Mouse (Mus musculus) heart, embryonic 16.5 days (tissue): ENCODE measurements around the gene Unc45b. TPM values are rescaled to one million over a fixed set of nuclear protein-coding genes. Genes with fewer than 3 reads are reported as not detected.

Experiments used
- ATAC-seq: fragments of 200-750 bp; cut with Nextera tagmentation; replicated peaks from 2 replicates; pipeline ENCODE4 v1.8.0; 2017; ENCODE audit warnings: moderate number of reproducible peaks; ENCODE audit not compliant: insufficient read depth, low FRiP score; ENCODE audit errors: extremely low read depth
- H3K27ac ChIP-seq: fragments of 300-500 bp; sonication (generic); 2 replicates; pipeline ENCODE4 v1.5.1; 2014; ENCODE audit warnings: mild to moderate bottlenecking, low read length, control low read depth, moderate library complexity
- H3K27me3 ChIP-seq: fragments of 300-500 bp; sonication (generic); 2 replicates; pipeline ENCODE4 v1.6.1; 2014; ENCODE audit warnings: low read length, mixed read lengths; ENCODE audit not compliant: control insufficient read depth, insufficient read depth
- H3K36me3 ChIP-seq: fragments of 300-500 bp; sonication (generic); 2 replicates; pipeline ENCODE4 v1.6.1; 2014; ENCODE audit not compliant: control insufficient read depth, insufficient read depth
- H3K4me1 ChIP-seq: fragments of 300-500 bp; sonication (generic); 2 replicates; pipeline ENCODE4 v1.6.1; 2014; ENCODE audit warnings: low read length, mixed read lengths; ENCODE audit not compliant: control insufficient read depth, insufficient read depth
- H3K4me2 ChIP-seq: fragments of 300-500 bp; sonication (generic); 2 replicates; pipeline ENCODE4 v1.6.1; 2014; ENCODE audit warnings: low read depth, mild to moderate bottlenecking, control low read depth, low read length
- H3K4me3 ChIP-seq: fragments of 300-500 bp; sonication (generic); 2 replicates; pipeline ENCODE4 v1.5.1; 2014; ENCODE audit warnings: mild to moderate bottlenecking, control low read depth, low read length
- H3K9ac ChIP-seq: fragments of 300-500 bp; sonication (generic); 2 replicates; pipeline ENCODE4 v1.6.1; 2014; ENCODE audit warnings: low read length, control low read depth
- H3K9me3 ChIP-seq: fragments of 300-500 bp; sonication (generic); replicated peaks from 2 replicates; pipeline ENCODE4 v1.6.1; 2016; ENCODE audit warnings: low read length; ENCODE audit not compliant: control insufficient read depth
- WGBS: fragments of 180-500 bp; shearing (Covaris S2); extraction: QIAGEN DNeasy Blood & Tissue Kit; methylation state at CpG from one replicate; pipeline ENCODE4 v1.1.7; 2014; 5-methylcytosine and 5-hydroxymethylcytosine counted together
- polyA plus RNA-seq: library from polyadenylated mRNA; unstranded; fragments of >200 nt; fragmentation: Nextera tagmentation; extraction: Ambion mirVana; gene quantifications from 2 replicates; pipeline ENCODE4 v1.2.1, GENCODE M21; 2015

Unc45b gene
- polyA plus RNA-seq, result 188 and 201 TPM in 2 replicates

DNA sequence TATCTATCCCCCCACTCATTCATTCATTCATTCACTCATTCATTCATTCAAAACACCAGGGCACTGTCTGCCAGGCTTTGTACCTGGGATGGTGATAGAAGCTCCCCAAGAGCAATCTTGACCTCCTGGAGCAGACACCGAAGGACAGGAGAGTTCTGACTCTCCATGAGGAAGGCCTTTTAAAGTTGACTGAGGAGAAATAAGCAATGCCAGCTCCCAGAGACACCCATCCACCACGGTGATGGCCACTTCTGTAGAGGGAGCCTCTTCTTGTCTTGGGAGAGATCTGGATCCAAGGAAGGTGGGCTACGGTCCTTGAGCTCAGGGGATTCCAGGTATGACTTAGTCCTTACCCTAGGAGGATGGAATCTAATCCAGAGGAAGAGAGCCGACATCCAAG lies at the start of gene Unc45b:
Gene Unc45b, plus strand, starts transcription at position 301 of the 400 bp plus-strand sequence.
- WGBS, result 52% methylated on average over 4 of the region's 4 CpGs
- no peaks in the 10 kb centered on the region for H3K27me3 ChIP-seq
- peak within 1 kb of the TSS; percentile 74 for H3K4me2 ChIP-seq
- peaks cover 41% of the 10 kb centered on the region for H3K4me1 ChIP-seq
- H3K27ac ChIP-seq, result peak within 1 kb of the TSS; percentile 89
- peak within 1 kb of the TSS; percentile 66 for H3K9ac ChIP-seq
- no peak for ATAC-seq
- peak within 1 kb of the TSS; percentile 59 for H3K4me3 ChIP-seq
- H3K36me3 ChIP-seq, result peaks cover 5% of the 10 kb centered on the region
- no peaks in the 10 kb centered on the region for H3K9me3 ChIP-seq

DNA sequence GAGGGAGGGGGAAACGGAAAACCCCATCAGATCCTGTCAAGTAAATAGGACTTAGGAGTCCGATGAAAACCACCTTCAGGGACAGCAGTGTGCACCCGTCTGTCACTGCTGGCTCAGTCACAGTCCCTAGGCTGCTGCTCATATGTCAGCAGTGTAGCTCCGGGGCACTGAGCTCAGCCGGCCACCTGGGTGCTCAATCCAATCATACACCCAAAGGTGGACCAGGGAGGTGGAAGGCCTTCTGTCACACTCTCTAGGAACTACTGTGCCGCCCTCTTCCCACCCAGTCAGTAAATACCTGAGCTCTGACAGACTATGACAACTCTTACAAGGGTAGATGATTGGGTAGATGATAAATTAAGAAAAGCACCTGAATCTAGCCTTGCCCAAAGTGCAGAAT lies 49.6 kb upstream of the Unc45b start:
- Histone ChIP-seq H3K27ac (no peak overlapping the region), H3K9ac (no peak overlapping the region), H3K27me3 (no peaks in the 10 kb centered on the region), H3K4me2 (no peak overlapping the region), H3K36me3 (no peaks in the 10 kb centered on the region), H3K9me3 (no peaks in the 10 kb centered on the region), H3K4me1 (peaks cover 7% of the 10 kb centered on the region), H3K4me3 (no peak overlapping the region)
- 74% methylated on average over 6 of the region's 6 CpGs for WGBS
- ATAC-seq, result 0 out of 2 replicates have a peak, but pooled peaks have one; percentile 37

DNA sequence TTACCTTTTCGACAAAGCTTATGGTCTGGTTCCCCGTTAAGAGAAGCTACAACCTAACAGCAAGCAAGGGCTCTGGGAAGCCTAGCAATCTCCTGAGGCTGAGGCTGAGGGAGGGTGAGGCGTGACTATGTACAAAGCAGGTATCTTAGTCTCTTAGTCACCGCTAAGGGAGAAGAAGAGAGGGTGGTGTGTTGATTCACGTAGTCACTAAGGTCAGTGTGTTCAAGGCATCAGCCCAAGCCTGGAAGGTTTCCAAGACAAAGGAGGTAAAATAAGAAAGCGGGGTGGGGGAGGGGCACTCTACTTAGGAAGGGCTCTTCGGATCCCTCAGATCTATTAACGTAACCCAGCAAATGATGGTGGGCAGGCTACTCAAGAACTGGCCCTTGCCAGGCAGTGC lies 48.8 kb upstream of the Unc45b start:
- 65% methylated on average over 8 of the region's 8 CpGs for WGBS
- ATAC-seq, result no peak
- peaks cover 7% of the 10 kb centered on the region for H3K4me1 ChIP-seq
- H3K27me3 ChIP-seq, result no peaks in the 10 kb centered on the region
- H3K27ac ChIP-seq, result no peak overlapping the region
- no peaks in the 10 kb centered on the region for H3K36me3 ChIP-seq
- no peak overlapping the region for H3K4me3 ChIP-seq
- no peak overlapping the region for H3K4me2 ChIP-seq
- H3K9me3 ChIP-seq, result no peaks in the 10 kb centered on the region
- H3K9ac ChIP-seq, result no peak overlapping the region

DNA sequence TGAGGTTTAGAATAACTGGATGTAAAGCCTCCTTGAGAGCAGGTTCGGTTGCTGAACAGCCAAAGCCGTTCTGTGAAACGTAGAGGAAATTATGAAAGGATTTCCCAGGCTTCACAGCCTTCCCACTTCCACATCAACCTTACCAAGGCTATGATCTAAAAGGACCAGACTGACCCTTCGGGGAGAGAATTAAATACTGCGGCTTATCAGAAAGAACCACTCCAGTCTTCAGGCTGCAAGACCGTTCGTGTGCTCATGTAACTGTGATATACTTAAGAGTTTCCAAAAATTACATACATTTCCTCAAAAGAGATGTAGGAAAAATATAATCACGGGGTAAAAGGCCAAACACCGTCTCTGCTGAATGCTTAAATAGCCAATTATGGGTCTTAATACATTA lies 47.7 kb upstream of the Unc45b start:
- ATAC-seq, result no peak

DNA sequence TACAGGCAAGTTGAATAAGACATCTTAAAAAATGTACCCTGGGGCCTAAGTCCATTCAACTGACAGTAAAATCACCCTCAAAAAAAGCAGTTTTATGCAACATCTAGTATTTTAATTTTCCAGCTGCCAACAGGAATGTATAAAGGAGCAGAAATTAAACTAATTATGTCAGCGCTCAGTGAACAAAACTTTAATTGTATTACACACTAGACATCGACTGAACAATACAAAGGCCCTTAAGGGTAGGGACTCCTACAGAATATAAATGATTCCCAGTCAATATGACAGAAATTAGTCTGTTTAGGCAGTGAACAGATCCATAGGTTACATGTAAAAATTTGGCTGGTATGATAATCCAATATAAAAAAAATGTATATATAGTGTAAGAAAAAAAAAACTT lies 47.3 kb upstream of the Unc45b start:
- Histone ChIP-seq H3K4me3 (no peak overlapping the region), H3K4me1 (peaks cover 7% of the 10 kb centered on the region), H3K27me3 (no peaks in the 10 kb centered on the region), H3K36me3 (no peaks in the 10 kb centered on the region), H3K9ac (no peak overlapping the region), H3K4me2 (no peak overlapping the region), H3K9me3 (no peaks in the 10 kb centered on the region), H3K27ac (no peak overlapping the region)
- ATAC-seq, result no peak
- 88% methylated on average over 2 of the region's 2 CpGs for WGBS

More for the DNA sequence above, 47.7 kb upstream of the Unc45b start:
- Histone ChIP-seq H3K9me3 (no peaks in the 10 kb centered on the region), H3K27ac (no peak overlapping the region), H3K4me2 (no peak overlapping the region), H3K36me3 (no peaks in the 10 kb centered on the region), H3K9ac (no peak overlapping the region), H3K4me3 (no peak overlapping the region), H3K4me1 (peaks cover 7% of the 10 kb centered on the region), H3K27me3 (no peaks in the 10 kb centered on the region)
- WGBS, result 77% methylated on average over 9 of the region's 9 CpGs

DNA sequence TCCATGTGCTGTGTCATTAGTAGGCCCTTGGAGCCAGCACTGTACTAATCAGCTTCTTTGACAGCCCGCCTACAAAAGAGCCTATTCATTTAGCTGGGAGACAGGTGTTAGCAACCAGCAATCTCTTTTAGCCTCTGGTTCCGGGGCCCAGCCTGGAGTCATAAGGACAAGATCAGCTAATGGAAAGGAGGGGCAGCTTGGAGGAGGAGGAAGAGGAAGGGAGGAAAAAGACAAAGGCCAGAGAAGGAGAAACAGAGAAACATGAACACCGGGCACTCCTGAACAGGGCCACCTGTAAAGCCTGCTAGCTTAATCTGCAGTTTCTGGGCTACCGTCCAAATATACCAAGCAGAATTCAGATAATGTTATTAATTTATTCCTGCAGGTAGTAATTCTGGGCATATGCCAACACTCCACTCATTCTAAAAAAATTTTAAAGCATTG lies 46.8 kb upstream of the Unc45b start:
- no peak overlapping the region for H3K27ac ChIP-seq
- no peak overlapping the region for H3K4me2 ChIP-seq
- no peak overlapping the region for H3K9ac ChIP-seq
- no peaks in the 10 kb centered on the region for H3K36me3 ChIP-seq
- no peak overlapping the region for H3K4me3 ChIP-seq
- H3K27me3 ChIP-seq, result no peaks in the 10 kb centered on the region
- 43% methylated on average over 4 of the region's 4 CpGs for WGBS
- no peak for ATAC-seq
- H3K4me1 ChIP-seq, result peaks cover 7% of the 10 kb centered on the region
- H3K9me3 ChIP-seq, result no peaks in the 10 kb centered on the region

DNA sequence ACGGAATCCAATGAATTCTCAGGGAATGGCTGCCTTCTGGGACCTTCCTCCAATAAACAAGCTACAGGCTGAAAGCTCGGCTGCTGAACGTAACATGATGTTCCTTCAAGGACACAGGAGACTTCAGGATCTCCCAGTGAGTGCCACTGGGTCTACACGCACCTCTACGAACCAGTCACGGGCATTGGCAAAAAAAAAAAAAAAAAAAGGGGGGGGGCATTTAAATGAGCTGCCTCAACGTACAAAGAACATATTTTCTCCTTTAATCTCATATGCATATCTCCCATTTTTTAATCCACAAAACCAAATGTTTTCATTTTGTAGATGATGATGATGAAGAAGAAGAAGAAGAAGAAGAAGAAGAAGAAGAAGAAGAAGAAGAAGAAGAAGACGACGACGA lies 44.4 kb upstream of the Unc45b start:
- no peak overlapping the region for H3K4me2 ChIP-seq
- no peaks in the 10 kb centered on the region for H3K36me3 ChIP-seq

DNA sequence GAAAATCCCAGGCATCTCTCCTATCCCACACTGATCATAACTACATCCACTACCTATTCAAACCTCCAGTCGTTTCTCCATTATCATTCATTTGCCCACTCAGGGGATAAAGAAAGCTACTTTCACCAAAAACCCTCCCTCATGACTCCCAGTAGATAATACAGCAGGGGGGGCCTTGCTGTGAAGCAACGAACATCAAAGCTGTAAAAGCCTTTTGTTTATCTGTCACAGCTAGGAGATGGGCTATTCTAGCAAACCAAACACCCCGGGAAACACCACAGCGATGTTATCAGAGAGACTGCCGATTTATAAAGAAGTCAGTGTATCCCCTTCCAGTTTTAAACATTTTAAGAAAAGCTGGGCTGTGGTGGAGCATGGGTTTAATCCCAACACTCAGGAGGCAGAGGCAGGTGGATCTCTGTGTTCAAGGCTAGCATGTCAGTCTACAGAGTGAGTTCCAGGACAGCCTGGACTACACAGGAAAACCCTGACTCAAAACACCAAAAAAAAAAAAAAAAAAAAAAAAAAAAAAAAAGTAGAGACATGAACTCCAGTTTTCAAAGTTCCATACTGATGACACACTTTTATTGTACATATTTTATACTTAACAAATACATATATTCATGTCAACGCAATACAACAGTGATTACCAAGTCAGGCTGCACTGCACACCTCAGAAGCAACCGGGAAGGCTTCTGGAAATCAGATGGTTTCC lies 43.3 kb upstream of the Unc45b start:
- Histone ChIP-seq H3K4me2 (no peak overlapping the region), H3K4me3 (no peak overlapping the region)
- WGBS, result 30% methylated on average over 7 of the region's 7 CpGs

More for the DNA sequence above, 44.4 kb upstream of the Unc45b start:
- Histone ChIP-seq H3K27ac (no peak overlapping the region), H3K4me1 (peaks cover 12% of the 10 kb centered on the region), H3K4me3 (no peak overlapping the region), H3K27me3 (no peaks in the 10 kb centered on the region), H3K9me3 (no peaks in the 10 kb centered on the region), H3K9ac (no peak overlapping the region)
- WGBS, result 81% methylated on average over 10 of the region's 10 CpGs
- no peak for ATAC-seq

DNA sequence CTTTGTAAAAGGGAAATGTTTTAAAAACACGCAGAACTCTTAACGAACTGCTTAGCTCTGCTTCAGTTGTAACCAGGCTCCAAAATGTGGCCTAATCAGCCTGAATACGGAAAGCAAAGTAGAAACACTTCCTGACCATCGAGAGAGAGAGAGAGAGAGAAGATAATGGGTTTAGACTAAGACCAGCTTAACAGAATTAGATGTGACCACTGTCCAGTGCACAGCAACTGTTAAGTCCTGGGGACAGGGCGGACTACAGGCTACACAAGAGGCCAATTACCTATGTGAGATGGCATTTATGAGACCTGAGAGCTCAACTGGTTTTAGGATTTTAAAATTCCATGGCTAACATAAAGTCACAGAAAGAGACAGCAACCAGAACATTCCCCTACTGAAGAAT lies 42.4 kb upstream of the Unc45b start:
- WGBS, result 65% methylated on average over 5 of the region's 5 CpGs
- Histone ChIP-seq H3K36me3 (no peaks in the 10 kb centered on the region), H3K9me3 (no peaks in the 10 kb centered on the region), H3K4me2 (no peak overlapping the region), H3K4me1 (peaks cover 8% of the 10 kb centered on the region), H3K27me3 (no peaks in the 10 kb centered on the region), H3K27ac (no peak overlapping the region), H3K9ac (no peak overlapping the region), H3K4me3 (no peak overlapping the region)
- ATAC-seq, result no peak

More for the DNA sequence above, 43.3 kb upstream of the Unc45b start:
- Histone ChIP-seq H3K36me3 (no peaks in the 10 kb centered on the region), H3K9ac (no peak overlapping the region), H3K27ac (no peak overlapping the region), H3K4me1 (peaks cover 8% of the 10 kb centered on the region), H3K27me3 (no peaks in the 10 kb centered on the region), H3K9me3 (no peaks in the 10 kb centered on the region)
- no peak for ATAC-seq
